Mouse (Mus musculus) R1 (cell line): Measurements from ENCODE around the gene Cinp.

Experiments
- DNase-seq: peaks from one replicate; pipeline ENCODE4 v3.0.0-alpha.2; 2018; ENCODE audit warnings: low read depth, low spot score

Gene Cinp

GRCm38 (mm10) chr12:110889036-110890020 is at the start of gene Cinp, which contains the start of gene Tecpr2:
Cinp (minus strand) TSS chr12:110889145.
Tecpr2 (plus strand) TSS chr12:110889264.
- peak; percentile 99 for DNase-seq

DNA sequence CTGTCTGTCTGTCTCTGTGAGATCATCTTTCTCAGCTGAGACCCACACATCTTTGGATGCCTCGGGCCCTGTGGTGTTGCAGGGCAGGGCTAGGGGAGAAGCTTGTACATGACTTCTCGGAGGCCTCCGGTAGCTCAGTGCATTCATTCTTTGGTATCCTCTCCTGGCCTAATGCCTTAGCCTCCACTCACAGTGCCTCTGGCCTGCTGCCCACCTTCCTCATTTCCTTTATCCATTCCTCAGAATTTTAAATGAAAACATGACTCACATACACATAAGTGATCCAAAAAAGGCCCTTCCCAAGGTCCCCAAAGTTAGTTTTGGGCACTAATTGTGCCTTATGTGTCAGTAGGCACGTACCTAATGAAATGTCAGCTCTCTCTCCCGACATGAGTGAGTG is 48.6 kb upstream of the Cinp start:
- no peak for DNase-seq

DNA sequence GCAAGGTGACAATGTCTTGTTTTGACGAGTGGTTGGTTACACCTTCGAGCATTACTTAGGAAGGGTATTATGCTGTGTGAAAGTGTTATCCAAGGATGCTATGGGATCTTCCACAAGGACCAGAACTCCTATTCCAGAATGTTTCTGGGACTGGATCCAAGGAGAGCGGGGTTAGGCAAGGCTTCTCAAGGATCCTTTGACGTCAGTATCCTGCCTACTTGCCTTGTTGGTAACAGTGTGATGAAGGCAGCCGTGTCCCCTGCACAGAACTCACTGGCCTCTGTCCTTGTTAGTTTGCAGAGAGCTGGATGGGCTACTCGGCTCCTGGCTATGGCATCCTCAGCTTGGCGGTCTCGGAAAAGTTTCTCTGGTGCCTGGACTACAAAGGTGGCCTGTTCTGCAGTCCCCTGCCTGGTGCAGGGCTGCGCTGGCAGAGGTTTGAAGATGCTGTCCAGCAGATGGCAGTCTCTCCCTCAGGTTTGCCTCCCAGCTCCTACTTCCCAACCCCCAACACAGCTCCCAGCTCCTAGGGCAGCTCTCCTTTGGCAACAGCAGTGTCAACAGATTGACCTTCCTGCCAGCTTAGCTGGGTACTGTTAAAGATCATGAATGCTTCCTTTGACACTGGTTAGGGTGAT is 47.2 kb upstream of the Cinp start:
- DNase-seq = peak; percentile 79

DNA sequence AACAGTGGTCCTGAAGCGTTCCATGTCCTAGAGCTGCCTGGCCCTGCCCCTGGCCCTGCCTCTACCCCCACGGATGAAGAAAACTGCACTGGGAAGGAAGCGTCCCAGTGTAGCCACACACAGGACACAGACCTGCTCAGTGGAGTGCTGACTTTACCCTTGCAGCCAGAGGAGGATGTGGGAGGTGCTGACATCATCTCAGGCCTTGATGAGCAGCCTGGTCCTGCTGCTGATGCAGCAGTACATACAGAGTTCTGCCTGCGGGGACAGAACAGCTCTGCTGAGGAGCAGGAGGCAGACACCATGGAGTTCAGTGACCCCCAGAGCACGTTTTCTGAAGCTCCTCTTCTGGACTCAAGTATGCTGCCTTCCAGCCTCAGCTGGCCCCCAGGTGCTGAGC is 43.9 kb upstream of the Cinp start:
- DNase-seq = no peak

DNA sequence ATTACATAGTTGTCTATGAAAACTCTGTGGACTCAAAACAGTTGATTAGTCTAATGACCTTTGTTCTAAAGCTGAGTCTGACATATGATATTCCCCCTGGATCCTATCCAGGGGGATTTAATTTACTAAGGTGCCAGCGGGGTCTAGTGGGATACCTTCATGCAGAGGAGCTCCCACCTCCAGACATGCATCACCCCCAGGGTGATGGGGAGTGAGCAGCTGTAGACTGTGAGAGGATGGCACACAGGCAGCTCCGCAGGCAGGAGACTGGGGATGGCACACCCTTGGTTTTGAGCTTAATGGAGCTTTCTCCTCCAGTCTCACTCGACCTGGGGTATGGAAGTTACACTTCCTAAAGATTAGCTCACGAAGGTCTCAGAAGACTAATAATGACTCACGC is 32.6 kb upstream of the Cinp start:
- no peak for DNase-seq

DNA sequence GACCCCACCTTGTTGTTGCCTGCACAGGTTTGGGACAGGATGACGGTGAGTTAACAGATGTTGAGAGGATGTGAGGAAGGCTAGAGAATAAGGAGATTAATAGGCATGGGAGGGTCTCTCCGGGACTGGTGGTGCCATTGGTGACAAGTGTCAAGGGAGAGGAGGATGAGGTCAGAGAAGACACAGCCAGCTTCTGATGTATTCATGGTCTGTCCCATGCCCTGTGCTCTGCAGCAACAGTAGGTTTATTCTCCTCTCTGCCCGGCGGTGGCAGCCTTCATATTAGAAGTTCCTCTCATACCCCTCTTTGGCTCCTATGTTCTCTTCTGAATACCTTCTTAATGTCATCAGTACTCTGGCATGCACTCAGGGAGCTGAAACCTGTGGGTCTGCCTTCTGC is 31.3 kb upstream of the Cinp start:
- DNase-seq = no peak

DNA sequence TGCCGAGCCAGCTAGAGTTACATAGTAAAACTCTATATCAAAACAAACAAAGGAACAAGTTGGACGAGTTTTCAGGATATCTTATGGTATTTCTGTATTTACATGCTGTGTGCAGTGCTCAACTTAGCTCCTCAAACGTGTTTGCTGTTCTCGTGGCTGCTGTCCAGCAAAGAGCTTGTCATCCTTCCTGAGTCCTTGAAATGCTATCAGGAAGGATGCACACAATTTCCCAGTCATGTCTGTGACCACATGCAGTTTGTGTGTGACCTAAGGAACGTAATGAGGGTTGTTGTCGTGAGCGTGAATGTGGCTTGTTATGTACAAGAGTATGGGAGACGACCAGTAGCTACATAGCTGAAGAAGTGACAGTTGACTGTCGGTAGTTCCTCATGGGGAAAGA is 26.8 kb upstream of the Cinp start:
- no peak for DNase-seq

DNA sequence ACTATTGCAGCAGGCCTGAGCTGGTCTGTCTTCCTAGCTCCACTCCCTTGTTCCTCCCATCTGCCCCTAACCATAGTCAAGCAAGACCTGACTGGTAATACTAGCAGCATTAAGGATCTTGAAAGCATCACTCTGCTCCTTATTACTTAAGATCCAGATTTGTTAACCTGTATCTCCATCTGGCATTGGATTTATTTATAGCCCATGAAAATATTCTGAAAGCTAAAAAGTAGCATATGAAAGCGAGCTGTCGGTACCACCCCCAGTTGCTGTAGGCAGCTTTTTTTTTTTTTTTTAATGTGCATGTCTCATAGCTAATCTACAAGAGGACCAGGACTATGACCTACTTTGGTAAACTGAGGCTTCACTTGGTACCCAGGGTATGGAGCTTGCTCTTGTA is 21.0 kb upstream of the Cinp start:
- DNase-seq = no peak

DNA sequence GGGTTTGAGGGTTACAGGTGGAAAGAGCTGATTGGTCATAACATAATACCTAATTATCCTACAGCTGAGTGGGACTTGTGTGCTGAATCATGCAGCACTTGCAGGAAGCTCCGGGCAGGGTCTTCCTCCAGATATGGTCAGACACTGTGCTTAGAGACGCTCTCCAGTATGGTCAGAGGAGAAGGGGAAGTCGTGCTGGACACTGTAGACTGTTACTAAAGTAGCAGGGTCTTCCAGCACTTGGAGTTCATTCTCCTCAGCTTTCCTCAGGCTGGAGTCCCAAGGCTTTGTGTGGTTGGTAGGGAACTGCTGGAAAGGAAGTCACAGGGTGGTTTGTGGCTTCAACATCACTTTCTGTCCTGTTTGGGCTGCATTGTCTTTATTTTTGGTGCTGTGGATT is 18.9 kb upstream of the Cinp start:
- no peak for DNase-seq

DNA sequence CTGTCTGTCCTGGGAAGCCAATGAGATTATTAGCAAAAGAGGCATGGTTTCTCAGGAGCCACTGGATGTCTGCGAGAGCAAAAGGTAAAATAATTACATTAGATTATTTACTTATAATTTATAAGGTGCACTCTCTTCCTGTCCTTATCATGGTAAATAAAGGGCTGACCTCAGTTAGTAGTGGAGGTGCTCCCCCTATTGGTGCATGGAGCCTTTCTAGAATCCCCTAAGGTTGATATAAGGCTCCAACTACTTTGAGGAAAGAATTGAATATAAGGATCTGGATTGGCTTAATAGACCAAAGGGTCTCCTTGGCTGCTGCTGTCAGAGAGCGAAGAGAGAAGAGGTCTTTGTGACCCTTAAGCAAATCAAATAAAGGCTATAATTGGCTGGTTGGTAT is 14.6 kb upstream of the Cinp start:
- DNase-seq = peak; percentile 29

- DNase-seq = no peak
These were observed 13.2 kb upstream of the Cinp start for GRCm38 (mm10) chr12:110902106-110902505.

DNA sequence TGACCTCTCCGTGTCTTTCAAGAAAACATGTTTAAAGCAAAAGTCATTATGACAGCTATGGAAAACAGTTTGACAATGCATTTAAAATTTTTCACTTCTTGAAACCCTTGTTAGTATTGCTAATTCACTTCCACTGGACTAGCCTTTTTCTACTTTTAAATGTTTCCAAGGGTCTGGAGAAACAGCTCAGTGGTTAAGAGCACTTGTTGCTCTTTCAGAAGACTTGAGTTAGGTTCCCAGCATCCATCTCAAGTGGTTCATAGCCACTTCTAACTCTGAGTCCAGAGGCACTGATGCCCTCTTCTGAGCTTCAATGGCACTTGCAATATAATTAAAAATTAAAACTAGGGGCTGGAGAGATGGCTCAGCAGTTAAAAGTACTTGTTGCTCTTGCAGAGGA is 2.9 kb upstream of the Cinp start:
- DNase-seq = no peak

- DNase-seq = no peak
These were observed 339 bp downstream of the Cinp start for GRCm38 (mm10) chr12:110888606-110889005.

DNA sequence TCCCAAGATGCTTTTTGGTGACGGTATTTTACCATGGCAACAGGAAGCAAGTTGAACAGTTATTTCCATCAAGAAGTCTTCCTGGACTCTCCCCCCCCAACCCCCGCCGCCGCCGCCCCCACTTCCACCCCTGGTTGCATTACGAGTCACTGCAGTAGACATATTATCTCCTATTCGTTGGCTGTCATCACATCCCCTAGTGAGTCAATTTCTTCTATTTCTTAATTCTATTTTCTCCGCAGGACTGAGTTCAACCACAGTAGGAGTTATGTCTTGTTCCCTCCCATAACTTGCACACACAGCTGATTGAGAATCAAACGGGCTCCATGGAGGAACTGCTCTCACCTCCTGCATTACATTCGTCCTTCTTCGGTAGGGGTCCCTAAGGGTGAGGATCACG is 839 bp downstream of the Cinp start:
- DNase-seq = no peak

DNA sequence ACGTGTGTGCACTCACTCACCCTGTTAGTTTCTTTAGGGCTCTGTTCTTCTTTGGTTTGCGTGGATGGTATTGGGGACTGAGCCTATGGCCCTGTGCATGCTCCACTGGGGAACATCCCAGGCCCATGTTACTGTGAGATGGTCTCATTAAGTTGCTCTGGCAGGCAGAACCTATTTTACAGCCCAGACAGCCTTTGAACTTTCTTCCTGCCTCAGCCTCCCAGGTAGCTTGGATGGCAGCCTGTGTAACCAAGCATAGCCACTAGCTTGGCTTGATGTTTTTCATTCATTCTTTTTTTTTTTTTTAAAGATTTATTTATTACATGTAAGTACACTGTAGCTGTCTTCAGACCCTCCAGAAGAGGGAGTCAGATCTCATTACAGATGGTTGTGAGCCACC is 3.7 kb downstream of the Cinp start:
- no peak for DNase-seq

DNA sequence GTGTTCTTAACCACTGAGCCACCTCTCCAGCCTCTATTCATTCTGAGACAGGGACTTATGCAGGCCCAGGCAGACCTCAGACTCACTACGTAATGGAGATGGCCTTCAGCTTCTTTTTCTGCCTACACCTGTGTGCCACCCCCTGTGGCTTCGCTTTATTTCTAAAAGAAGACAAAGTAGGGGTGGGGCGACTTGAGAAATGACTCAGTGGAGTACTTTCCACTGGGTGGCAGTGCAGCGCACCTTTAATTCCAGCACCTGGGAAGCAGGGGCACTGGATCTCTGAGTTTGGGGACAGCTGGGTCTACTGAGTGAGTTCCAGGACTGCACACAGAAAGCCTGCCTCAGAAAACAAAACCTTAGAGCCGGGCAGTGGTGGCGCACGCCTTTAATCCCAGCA is 6.7 kb downstream of the Cinp start:
- DNase-seq = peak; percentile 97

DNA sequence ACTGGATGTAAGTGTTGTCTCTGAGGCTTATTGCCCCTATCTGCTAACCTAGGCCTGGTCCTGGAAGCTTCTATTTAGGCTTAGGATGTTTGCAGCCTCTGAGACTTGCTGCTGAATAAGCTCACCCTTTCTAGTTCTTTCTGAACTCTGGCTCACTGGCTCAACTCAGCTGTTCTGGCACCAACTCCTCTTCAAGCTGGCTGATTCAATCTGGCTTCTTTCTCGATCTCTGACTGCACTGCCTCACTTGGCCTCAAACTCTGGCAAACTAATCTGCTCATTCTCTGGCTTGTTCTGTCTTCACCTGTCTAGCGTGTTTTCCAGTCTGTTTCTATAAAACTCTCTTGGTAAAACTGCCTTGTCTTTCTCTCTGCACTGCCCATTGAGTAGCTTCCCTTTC is 13.6 kb downstream of the Cinp start:
- no peak for DNase-seq

- DNase-seq = no peak
These were observed 17.7 kb downstream of the Cinp start for GRCm38 (mm10) chr12:110871247-110871646.

DNA sequence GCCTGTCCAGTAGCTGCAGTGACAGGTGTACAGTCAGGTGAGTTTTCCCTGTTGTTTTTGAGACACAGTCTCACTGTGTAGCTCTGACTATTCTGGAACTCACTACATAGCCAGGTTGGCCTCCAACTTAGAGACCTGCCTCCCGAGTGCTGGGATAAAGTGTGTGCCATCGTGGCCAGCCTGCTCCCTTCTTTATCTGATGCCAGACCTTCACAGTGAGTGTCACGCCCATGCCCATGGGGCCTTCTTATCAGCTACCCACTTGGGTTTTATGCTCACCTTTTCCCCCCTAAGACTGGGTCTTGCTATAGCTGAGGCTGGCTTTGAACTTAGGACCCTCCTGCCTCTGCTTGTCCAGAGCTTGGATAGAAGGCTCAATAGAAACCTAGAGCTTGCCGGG is 18.8 kb downstream of the Cinp start:
- no peak for DNase-seq

GRCm38 (mm10) chr12:110865989-110866388 is 23.0 kb downstream of the Cinp start:
- no peak for DNase-seq

- no peak for DNase-seq
These were observed 23.4 kb downstream of the Cinp start for GRCm38 (mm10) chr12:110865571-110865970.

- no peak for DNase-seq
These were observed 24.9 kb downstream of the Cinp start for GRCm38 (mm10) chr12:110864008-110864407.

GRCm38 (mm10) chr12:110861256-110861655 is 27.7 kb downstream of the Cinp start:
- DNase-seq = peak; percentile 73
